Mouse (Mus musculus) liver, postnatal 0 days (tissue): ENCODE measurements at regions not wholly inside any gene's neighbourhood (a gene's known extent, or its start where the extent isn't known, plus 50 kb on each side); places are given as distances from the start of the nearest gene placed in this dataset.

ENCODE experiments used
- ATAC-seq: fragments of 200-750 bp; cut with Nextera tagmentation; 2 replicates; pipeline ENCODE4 v1.8.0; 2017; ENCODE audit warnings: mild to moderate bottlenecking, moderate library complexity
- DNase-seq: peaks from one replicate; pipeline ENCODE4 v3.0.0-alpha.2; 2016
- H3K27ac ChIP-seq: fragments of 300-500 bp; sonication (generic); 2 replicates; pipeline ENCODE4 v1.5.1; 2014; ENCODE audit warnings: antibody characterized with exemption, moderate library complexity, mild to moderate bottlenecking, low read depth
- H3K27me3 ChIP-seq: fragments of 300-500 bp; sonication (generic); 2 replicates; pipeline ENCODE4 v1.6.1; 2014; ENCODE audit warnings: low read length, control low read depth, mixed read lengths; ENCODE audit not compliant: insufficient read depth
- H3K36me3 ChIP-seq: fragments of 300-500 bp; sonication (generic); replicated peaks from 2 replicates; pipeline ENCODE4 v1.6.1; 2014; ENCODE audit warnings: mild to moderate bottlenecking, control low read depth, low read length, moderate library complexity, mixed read lengths; ENCODE audit not compliant: insufficient read depth
- H3K4me1 ChIP-seq: fragments of 300-500 bp; sonication (generic); 2 replicates; pipeline ENCODE4 v1.6.1; 2014; ENCODE audit warnings: antibody characterized with exemption, mild to moderate bottlenecking, control low read depth; ENCODE audit not compliant: insufficient read depth
- H3K4me2 ChIP-seq: fragments of 300-500 bp; sonication (generic); 2 replicates; pipeline ENCODE4 v1.6.1; 2014; ENCODE audit warnings: low read depth, mild to moderate bottlenecking, low read length, moderate library complexity, mixed read lengths
- H3K4me3 ChIP-seq: fragments of 300-500 bp; sonication (generic); 2 replicates; pipeline ENCODE4 v1.5.1; 2014; ENCODE audit warnings: low read depth, low read length
- H3K9ac ChIP-seq: fragments of 300-500 bp; sonication (generic); replicated peaks from 2 replicates; pipeline ENCODE4 v1.6.1; 2014; ENCODE audit warnings: mild to moderate bottlenecking, moderate library complexity
- H3K9me3 ChIP-seq: fragments of 300-500 bp; sonication (generic); 2 replicates; pipeline ENCODE4 v1.6.1; 2016; ENCODE audit warnings: mild to moderate bottlenecking, control low read depth, low read length, mixed read lengths
- CTCF ChIP-seq: sonication (generic); IDR thresholded peaks from 2 replicates; pipeline ENCODE4 v1.5.1; 2016; ENCODE audit warnings: antibody characterized with exemption, low read depth
- EP300 ChIP-seq: IDR thresholded peaks from 2 replicates; pipeline ENCODE4 v1.6.1; 2016; ENCODE audit warnings: antibody characterized with exemption, low read depth, mild to moderate bottlenecking
- WGBS: fragments of 180-500 bp; shearing (Covaris S2); extraction: QIAGEN DNeasy Blood & Tissue Kit; methylation state at CpG from one replicate; pipeline ENCODE4 v1.1.7; 2014; ENCODE audit not compliant: insufficient replicate concordance; 5-methylcytosine and 5-hydroxymethylcytosine counted together

DNA sequence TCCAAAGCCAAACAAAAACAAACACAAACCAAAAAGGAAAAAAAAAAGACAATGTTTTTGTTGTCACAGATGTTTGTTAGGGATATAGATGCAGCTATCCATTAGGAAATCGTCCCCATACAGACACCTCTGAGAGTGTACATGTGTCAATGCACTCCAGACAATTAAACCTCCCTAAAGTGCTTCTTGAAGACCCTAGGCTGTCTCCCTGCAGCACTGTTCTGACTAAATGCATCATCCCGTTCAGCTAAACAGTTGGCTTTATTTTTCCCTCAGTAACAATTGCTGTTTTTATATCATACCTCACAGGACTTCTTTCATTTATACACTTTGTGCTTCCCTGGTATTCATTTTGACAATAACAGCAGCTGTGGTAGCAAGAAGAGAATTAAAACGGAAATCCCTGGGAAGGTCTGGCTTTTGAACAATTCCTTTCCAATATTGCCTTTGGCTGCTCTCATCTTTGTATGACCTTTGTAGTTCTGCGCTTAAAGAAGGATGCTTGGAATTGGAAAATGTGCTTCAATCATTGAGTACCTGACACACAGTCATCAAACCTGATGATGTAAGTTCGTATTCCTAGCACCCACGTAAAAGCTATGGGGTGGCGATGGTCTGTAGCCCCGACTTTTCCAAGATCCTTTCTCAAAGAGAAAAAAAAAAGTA lies 208.9 kb downstream of the Dusp6 start:
- no peak overlapping the region for H3K4me3 ChIP-seq
- H3K9ac ChIP-seq = no peak overlapping the region
- no peak overlapping the region for H3K4me2 ChIP-seq
- no peaks in the 10 kb centered on the region for H3K9me3 ChIP-seq
- DNase-seq (no peak), ATAC-seq (no peak)
- TF ChIP-seq EP300 (no peak), CTCF (no peak)
- H3K27me3 ChIP-seq = no peaks in the 10 kb centered on the region
- H3K4me1 ChIP-seq = peaks cover 6% of the 10 kb centered on the region
- H3K27ac ChIP-seq = no peak overlapping the region
- WGBS = 74% methylated on average over 8 of the region's 8 CpGs
- no peaks in the 10 kb centered on the region for H3K36me3 ChIP-seq

GRCm38 (mm10) chr10:99472806-99473205 lies 209.8 kb downstream of the Dusp6 start:
- no peak for ATAC-seq
- Histone ChIP-seq H3K9me3 (no peaks in the 10 kb centered on the region), H3K4me2 (no peak overlapping the region), H3K4me3 (no peak overlapping the region), H3K27me3 (no peaks in the 10 kb centered on the region), H3K9ac (no peak overlapping the region), H3K36me3 (no peaks in the 10 kb centered on the region), H3K27ac (no peak overlapping the region), H3K4me1 (no peaks in the 10 kb centered on the region)
- 77% methylated on average over 4 of the region's 4 CpGs for WGBS
- TF ChIP-seq EP300 (no peak), CTCF (no peak)
- DNase-seq = no peak

DNA sequence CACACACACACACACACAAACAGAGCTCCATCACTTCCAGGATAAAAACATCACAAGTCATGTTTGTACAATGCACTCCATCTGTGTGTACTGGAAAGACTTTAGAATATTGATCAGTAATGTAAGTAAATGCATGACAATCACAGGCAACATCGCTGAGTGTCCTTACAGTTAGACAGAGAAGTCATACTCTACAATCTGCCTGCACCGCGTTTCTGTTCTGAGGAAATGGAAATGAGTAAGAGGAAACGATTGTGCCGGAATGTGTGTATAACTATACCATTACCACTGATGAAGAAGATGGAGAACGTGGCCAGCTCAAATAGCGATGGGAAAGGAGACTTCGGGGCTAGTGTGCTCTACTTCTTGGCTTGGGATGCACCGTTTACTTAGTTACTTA lies 210.7 kb downstream of the Dusp6 start:
- H3K27me3 ChIP-seq = no peaks in the 10 kb centered on the region
- no peak overlapping the region for H3K9ac ChIP-seq
- no peaks in the 10 kb centered on the region for H3K9me3 ChIP-seq
- no peaks in the 10 kb centered on the region for H3K4me1 ChIP-seq
- no peak for DNase-seq
- no peak overlapping the region for H3K4me3 ChIP-seq
- H3K27ac ChIP-seq = no peak overlapping the region
- TF ChIP-seq EP300 = no peak
- TF ChIP-seq CTCF = no peak
- no peaks in the 10 kb centered on the region for H3K36me3 ChIP-seq
- WGBS = 78% methylated on average over 9 of the region's 9 CpGs
- no peak overlapping the region for H3K4me2 ChIP-seq
- ATAC-seq = no peak

DNA sequence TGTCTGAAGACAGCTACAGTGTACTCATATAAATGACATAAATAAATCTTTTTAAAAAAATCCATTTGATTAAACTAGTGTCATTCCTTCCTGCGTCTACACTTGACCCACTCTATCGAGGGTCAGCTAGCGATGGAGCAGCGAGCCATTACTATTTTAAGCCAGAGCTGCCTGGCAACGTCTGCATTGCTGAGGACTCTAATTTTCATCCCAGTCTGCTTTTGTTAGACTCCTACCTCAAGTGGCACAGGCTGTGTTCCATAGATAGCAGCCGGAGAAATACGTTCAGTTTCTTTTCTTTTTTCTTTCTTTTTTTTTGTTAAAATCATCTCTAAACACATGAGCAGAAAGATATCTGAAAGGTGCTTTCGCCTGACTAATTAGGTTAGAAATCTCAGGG lies 211.5 kb downstream of the Dusp6 start:
- no peak for ATAC-seq
- no peak overlapping the region for H3K9ac ChIP-seq
- WGBS = 82% methylated on average over 8 of the region's 8 CpGs
- H3K4me2 ChIP-seq = no peak overlapping the region
- H3K9me3 ChIP-seq = no peaks in the 10 kb centered on the region
- no peaks in the 10 kb centered on the region for H3K27me3 ChIP-seq
- H3K27ac ChIP-seq = no peak overlapping the region
- H3K4me1 ChIP-seq = no peaks in the 10 kb centered on the region
- H3K4me3 ChIP-seq = no peak overlapping the region
- TF ChIP-seq CTCF (no peak), EP300 (no peak)
- no peaks in the 10 kb centered on the region for H3K36me3 ChIP-seq
- DNase-seq = no peak

DNA sequence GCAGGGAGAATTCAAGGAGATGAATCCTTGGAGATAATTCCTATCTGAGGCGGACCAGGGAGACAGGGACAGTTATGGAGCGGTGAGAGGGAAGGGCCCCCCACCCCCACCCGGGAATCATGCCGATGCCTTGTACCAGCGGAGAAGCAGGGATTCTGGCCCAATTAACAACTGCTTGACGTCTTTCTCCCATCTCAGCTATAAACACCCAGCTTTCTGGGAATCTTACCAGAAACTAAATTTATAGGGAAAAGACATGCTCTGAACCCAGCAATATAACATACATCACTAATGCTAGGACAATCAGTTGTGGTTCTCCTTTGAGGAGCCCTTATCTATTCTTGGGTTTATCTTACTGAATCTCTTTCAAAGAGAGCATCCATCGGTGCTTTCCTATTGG lies 213.2 kb downstream of the Dusp6 start:
- TF ChIP-seq EP300 = no peak
- no peak for TF ChIP-seq CTCF
- ATAC-seq (no peak), DNase-seq (no peak)
- Histone ChIP-seq H3K4me3 (no peak overlapping the region), H3K4me1 (no peaks in the 10 kb centered on the region), H3K27ac (no peak overlapping the region), H3K36me3 (no peaks in the 10 kb centered on the region), H3K9ac (no peak overlapping the region), H3K9me3 (no peaks in the 10 kb centered on the region), H3K4me2 (no peak overlapping the region), H3K27me3 (no peaks in the 10 kb centered on the region)
- WGBS = 73% methylated on average over 7 of the region's 7 CpGs

DNA sequence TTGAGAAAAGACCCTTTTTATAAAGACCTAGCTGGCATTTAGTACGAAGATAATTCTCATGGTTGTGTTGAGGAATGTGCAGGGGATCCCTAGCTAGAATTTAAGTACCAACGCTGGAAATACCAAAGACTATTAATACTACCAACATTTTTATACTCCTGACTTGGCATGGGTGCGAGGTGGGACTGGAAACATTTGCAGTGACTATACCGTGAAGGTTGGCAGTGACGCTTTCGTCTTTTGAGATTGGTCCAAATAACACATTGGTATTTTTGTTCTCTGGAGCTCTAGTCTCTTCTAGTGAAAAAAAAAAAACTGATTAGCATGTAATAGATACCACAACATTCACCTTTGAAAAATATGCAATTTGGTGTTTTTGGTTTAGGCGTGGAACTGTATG lies 213.7 kb downstream of the Dusp6 start:
- Histone ChIP-seq H3K9ac (no peak overlapping the region), H3K36me3 (no peaks in the 10 kb centered on the region), H3K27ac (no peak overlapping the region), H3K4me3 (no peak overlapping the region), H3K9me3 (no peaks in the 10 kb centered on the region), H3K27me3 (no peaks in the 10 kb centered on the region), H3K4me2 (no peak overlapping the region), H3K4me1 (no peaks in the 10 kb centered on the region)
- 82% methylated on average over 7 of the region's 7 CpGs for WGBS
- ATAC-seq (no peak), DNase-seq (no peak)
- TF ChIP-seq EP300 (no peak), CTCF (no peak)

DNA sequence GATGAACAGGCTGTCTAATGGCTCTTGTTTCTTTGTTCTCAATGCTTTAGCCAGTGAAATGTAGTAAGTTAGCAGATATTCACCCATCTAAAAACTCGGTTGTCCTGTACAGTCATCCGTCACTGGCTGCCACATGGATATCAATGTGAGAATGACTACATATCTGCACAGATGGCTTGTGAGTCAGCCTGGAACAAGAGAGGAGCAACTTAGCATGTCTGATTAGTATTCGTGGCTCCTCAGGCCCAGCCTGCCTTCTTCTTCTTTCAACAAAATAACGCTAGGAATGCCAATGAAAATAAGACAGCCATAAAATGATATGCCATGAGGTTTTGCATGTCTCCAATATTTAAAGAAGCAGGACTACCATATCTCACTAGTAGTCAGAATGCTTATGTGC lies 217.5 kb downstream of the Dusp6 start:
- TF ChIP-seq EP300 (no peak), CTCF (no peak)
- Histone ChIP-seq H3K9me3 (no peaks in the 10 kb centered on the region), H3K27me3 (no peaks in the 10 kb centered on the region)

More for the DNA sequence above, 217.5 kb downstream of the Dusp6 start:
- DNase-seq (no peak), ATAC-seq (no peak)
- Histone ChIP-seq H3K4me3 (no peak overlapping the region), H3K4me2 (no peak overlapping the region), H3K4me1 (no peaks in the 10 kb centered on the region), H3K36me3 (no peaks in the 10 kb centered on the region), H3K27ac (no peak overlapping the region), H3K9ac (no peak overlapping the region)
- WGBS = 76% methylated on average over 4 of the region's 4 CpGs
